Mouse (Mus musculus): Measurements from ENCODE around the gene Cntn2. TPM values are rescaled to one million over a fixed set of nuclear protein-coding genes. Genes with fewer than 3 reads are reported as not detected.

Cntn2 gene
- polyA plus RNA-seq, 1 experiment from 2014 or later: 30.9 TPM

GRCm38 (mm10) chr1:132509771-132510170 is 33.3 kb downstream of the Cntn2 start:
- Histone ChIP-seq H3K4me3 (ENCODE audit: low read depth, low read length) (no peak overlapping the region), H3K4me2 (no peak overlapping the region), H3K36me3 (ENCODE audit: control insufficient read depth, insufficient read depth, low read length) (peaks cover 1% of the 10 kb centered on the region; the same call in 1 of the 2 replicates), H3K27ac (ENCODE audit: low read depth, low read length) (no peak overlapping the region), H3K9ac (ENCODE audit: low read length) (no peak overlapping the region), H3K4me1 (ENCODE audit: control insufficient read depth, insufficient read depth, low read length) (no peaks in the 10 kb centered on the region), H3K9me3 (ENCODE audit: control insufficient read depth, low read length) (no peaks in the 10 kb centered on the region), H3K27me3 (ENCODE audit: control insufficient read depth, insufficient read depth, low read length) (no peaks in the 10 kb centered on the region)
- DNase-seq (ENCODE audit: low spot score, missing footprints) (no peak), ATAC-seq (ENCODE audit: low FRiP score) (no peak)
- WGBS: 89% methylated on average over 5 of the region's 5 CpGs

- no peak overlapping the region for H3K4me3 ChIP-seq (ENCODE audit: low read depth, low read length)
- 91% methylated on average over 7 of the region's 7 CpGs for WGBS
- H3K9ac ChIP-seq (ENCODE audit: low read length): no peak overlapping the region
- ATAC-seq (ENCODE audit: low FRiP score) (no peak), DNase-seq (ENCODE audit: low spot score, missing footprints) (peak; percentile 61)
- no peaks in the 10 kb centered on the region for H3K27me3 ChIP-seq (ENCODE audit: control insufficient read depth, insufficient read depth, low read length)
- no peaks in the 10 kb centered on the region for H3K9me3 ChIP-seq (ENCODE audit: control insufficient read depth, low read length)
- H3K36me3 ChIP-seq (ENCODE audit: control insufficient read depth, insufficient read depth, low read length): peaks cover 5% of the 10 kb centered on the region
- no peak overlapping the region for H3K4me2 ChIP-seq
- no peak overlapping the region for H3K27ac ChIP-seq (ENCODE audit: low read depth, low read length)
- no peaks in the 10 kb centered on the region for H3K4me1 ChIP-seq (ENCODE audit: control insufficient read depth, insufficient read depth, low read length)
Measured at GRCm38 (mm10) chr1:132506656-132507055, 36.4 kb downstream of the Cntn2 start.

GRCm38 (mm10) chr1:132506058-132506457 is 37.0 kb downstream of the Cntn2 start, which contains the start of gene Tmem81:
TSS of gene Tmem81 (plus strand) at chr1:132506230.
- Histone ChIP-seq H3K4me3 (ENCODE audit: low read depth, low read length) (no peak within 1 kb of the TSS), H3K4me2 (no peak within 1 kb of the TSS), H3K27ac (ENCODE audit: low read depth, low read length) (no peak within 1 kb of the TSS), H3K4me1 (ENCODE audit: control insufficient read depth, insufficient read depth, low read length) (no peaks in the 10 kb centered on the region), H3K9me3 (ENCODE audit: control insufficient read depth, low read length) (no peaks in the 10 kb centered on the region), H3K9ac (ENCODE audit: low read length) (no peak within 1 kb of the TSS), H3K36me3 (ENCODE audit: control insufficient read depth, insufficient read depth, low read length) (peaks cover 7% of the 10 kb centered on the region), H3K27me3 (ENCODE audit: control insufficient read depth, insufficient read depth, low read length) (no peaks in the 10 kb centered on the region)
- DNase-seq (ENCODE audit: low spot score, missing footprints): no peak
- no peak for ATAC-seq (ENCODE audit: low FRiP score)
- 91% methylated on average over 7 of the region's 7 CpGs for WGBS

- Histone ChIP-seq H3K4me1 (ENCODE audit: control insufficient read depth, insufficient read depth, low read length) (no peaks in the 10 kb centered on the region), H3K9me3 (ENCODE audit: control insufficient read depth, low read length) (no peaks in the 10 kb centered on the region), H3K27me3 (ENCODE audit: control insufficient read depth, insufficient read depth, low read length) (no peaks in the 10 kb centered on the region), H3K27ac (ENCODE audit: low read depth, low read length) (no peak overlapping the region), H3K4me3 (ENCODE audit: low read depth, low read length) (no peak overlapping the region), H3K36me3 (ENCODE audit: control insufficient read depth, insufficient read depth, low read length) (peaks cover 7% of the 10 kb centered on the region), H3K9ac (ENCODE audit: low read length) (no peak overlapping the region), H3K4me2 (no peak overlapping the region)
- 96% methylated on average over 5 of the region's 5 CpGs for WGBS
- ATAC-seq (ENCODE audit: low FRiP score): no peak
- no peak for DNase-seq (ENCODE audit: low spot score, missing footprints)
Measured at GRCm38 (mm10) chr1:132505155-132505554, 37.9 kb downstream of the Cntn2 start.

GRCm38 (mm10) chr1:132500535-132500934 is 42.5 kb downstream of the Cntn2 start:
- H3K36me3 ChIP-seq (ENCODE audit: control insufficient read depth, insufficient read depth, low read length): peaks cover 19% of the 10 kb centered on the region

GRCm38 (mm10) chr1:132483759-132484158 is 59.3 kb downstream of the Cntn2 start:
- ATAC-seq (ENCODE audit: low FRiP score) (no peak), DNase-seq (ENCODE audit: low spot score, missing footprints) (no peak)
- Histone ChIP-seq H3K27ac (ENCODE audit: low read depth, low read length) (no peak overlapping the region), H3K4me3 (ENCODE audit: low read depth, low read length) (no peak overlapping the region), H3K4me2 (no peak overlapping the region), H3K9ac (ENCODE audit: low read length) (no peak overlapping the region), H3K36me3 (ENCODE audit: control insufficient read depth, insufficient read depth, low read length) (no peaks in the 10 kb centered on the region; the same call in 1 of the 2 replicates), H3K9me3 (ENCODE audit: control insufficient read depth, low read length) (no peaks in the 10 kb centered on the region), H3K27me3 (ENCODE audit: control insufficient read depth, insufficient read depth, low read length) (no peaks in the 10 kb centered on the region), H3K4me1 (ENCODE audit: control insufficient read depth, insufficient read depth, low read length) (no peaks in the 10 kb centered on the region; the same call in 1 of the 2 replicates)
- 90% methylated on average over 6 of the region's 6 CpGs for WGBS

More at GRCm38 (mm10) chr1:132500535-132500934, 42.5 kb downstream of the Cntn2 start:
- no peaks in the 10 kb centered on the region for H3K9me3 ChIP-seq (ENCODE audit: control insufficient read depth, low read length)
- no peaks in the 10 kb centered on the region for H3K4me1 ChIP-seq (ENCODE audit: control insufficient read depth, insufficient read depth, low read length)
- H3K27me3 ChIP-seq (ENCODE audit: control insufficient read depth, insufficient read depth, low read length): no peaks in the 10 kb centered on the region
- ATAC-seq (ENCODE audit: low FRiP score) (no peak), DNase-seq (ENCODE audit: low spot score, missing footprints) (peak; percentile 1)
- no peak overlapping the region for H3K9ac ChIP-seq (ENCODE audit: low read length)
- no peak overlapping the region for H3K4me2 ChIP-seq
- 94% methylated on average over 2 of the region's 2 CpGs for WGBS
- H3K4me3 ChIP-seq (ENCODE audit: low read depth, low read length): no peak overlapping the region
- no peak overlapping the region for H3K27ac ChIP-seq (ENCODE audit: low read depth, low read length)

GRCm38 (mm10) chr1:132483234-132483633 is 59.8 kb downstream of the Cntn2 start:
- H3K9ac ChIP-seq (ENCODE audit: low read length): no peak overlapping the region
- no peaks in the 10 kb centered on the region; the same call in 1 of the 2 replicates for H3K36me3 ChIP-seq (ENCODE audit: control insufficient read depth, insufficient read depth, low read length)
- no peak for DNase-seq (ENCODE audit: low spot score, missing footprints)
- no peak overlapping the region for H3K4me2 ChIP-seq
- H3K27ac ChIP-seq (ENCODE audit: low read depth, low read length): no peak overlapping the region
- H3K9me3 ChIP-seq (ENCODE audit: control insufficient read depth, low read length): no peaks in the 10 kb centered on the region
- H3K4me3 ChIP-seq (ENCODE audit: low read depth, low read length): no peak overlapping the region
- peaks cover 5% of the 10 kb centered on the region; the same call in 1 of the 2 replicates for H3K4me1 ChIP-seq (ENCODE audit: control insufficient read depth, insufficient read depth, low read length)
- no peaks in the 10 kb centered on the region for H3K27me3 ChIP-seq (ENCODE audit: control insufficient read depth, insufficient read depth, low read length)
- no peak for ATAC-seq (ENCODE audit: low FRiP score)
- 92% methylated on average over 3 of the region's 3 CpGs for WGBS

GRCm38 (mm10) chr1:132481619-132482018 is 61.4 kb downstream of the Cntn2 start:
- WGBS: 86% methylated on average over 2 of the region's 2 CpGs
- Histone ChIP-seq H3K36me3 (ENCODE audit: control insufficient read depth, insufficient read depth, low read length) (no peaks in the 10 kb centered on the region), H3K4me3 (ENCODE audit: low read depth, low read length) (no peak overlapping the region), H3K27me3 (ENCODE audit: control insufficient read depth, insufficient read depth, low read length) (no peaks in the 10 kb centered on the region), H3K9ac (ENCODE audit: low read length) (no peak overlapping the region), H3K9me3 (ENCODE audit: control insufficient read depth, low read length) (no peaks in the 10 kb centered on the region), H3K27ac (ENCODE audit: low read depth, low read length) (no peak overlapping the region), H3K4me2 (no peak overlapping the region), H3K4me1 (ENCODE audit: control insufficient read depth, insufficient read depth, low read length) (peaks cover 10% of the 10 kb centered on the region; the same call in 1 of the 2 replicates)
- no peak for DNase-seq (ENCODE audit: low spot score, missing footprints)
- no peak for ATAC-seq (ENCODE audit: low FRiP score)

GRCm38 (mm10) chr1:132479438-132479837 is 63.6 kb downstream of the Cntn2 start:
- no peak for ATAC-seq (ENCODE audit: low FRiP score)
- Histone ChIP-seq H3K4me1 (ENCODE audit: control insufficient read depth, insufficient read depth, low read length) (peaks cover 13% of the 10 kb centered on the region; the same call in 1 of the 2 replicates), H3K9me3 (ENCODE audit: control insufficient read depth, low read length) (no peaks in the 10 kb centered on the region)

More at GRCm38 (mm10) chr1:132479438-132479837, 63.6 kb downstream of the Cntn2 start:
- WGBS: 94% methylated on average over 1 of the region's 1 CpGs
- Histone ChIP-seq H3K27me3 (ENCODE audit: control insufficient read depth, insufficient read depth, low read length) (no peaks in the 10 kb centered on the region), H3K27ac (ENCODE audit: low read depth, low read length) (no peak overlapping the region), H3K36me3 (ENCODE audit: control insufficient read depth, insufficient read depth, low read length) (no peaks in the 10 kb centered on the region), H3K4me3 (ENCODE audit: low read depth, low read length) (no peak overlapping the region), H3K9ac (ENCODE audit: low read length) (no peak overlapping the region), H3K4me2 (no peak overlapping the region)
- DNase-seq (ENCODE audit: low spot score, missing footprints): no peak
